Mouse (Mus musculus) spleen, postnatal 36 days (tissue): Measurements from ENCODE around the gene Dot1l.

Experiments
- DNase-seq, 2 experiments: peaks; one replicate each; pipeline ENCODE4 v3.0.0; 2022; ENCODE audit warnings: low spot score in 2 of 2, mixed read lengths in 1 of 2

Gene Dot1l

DNA sequence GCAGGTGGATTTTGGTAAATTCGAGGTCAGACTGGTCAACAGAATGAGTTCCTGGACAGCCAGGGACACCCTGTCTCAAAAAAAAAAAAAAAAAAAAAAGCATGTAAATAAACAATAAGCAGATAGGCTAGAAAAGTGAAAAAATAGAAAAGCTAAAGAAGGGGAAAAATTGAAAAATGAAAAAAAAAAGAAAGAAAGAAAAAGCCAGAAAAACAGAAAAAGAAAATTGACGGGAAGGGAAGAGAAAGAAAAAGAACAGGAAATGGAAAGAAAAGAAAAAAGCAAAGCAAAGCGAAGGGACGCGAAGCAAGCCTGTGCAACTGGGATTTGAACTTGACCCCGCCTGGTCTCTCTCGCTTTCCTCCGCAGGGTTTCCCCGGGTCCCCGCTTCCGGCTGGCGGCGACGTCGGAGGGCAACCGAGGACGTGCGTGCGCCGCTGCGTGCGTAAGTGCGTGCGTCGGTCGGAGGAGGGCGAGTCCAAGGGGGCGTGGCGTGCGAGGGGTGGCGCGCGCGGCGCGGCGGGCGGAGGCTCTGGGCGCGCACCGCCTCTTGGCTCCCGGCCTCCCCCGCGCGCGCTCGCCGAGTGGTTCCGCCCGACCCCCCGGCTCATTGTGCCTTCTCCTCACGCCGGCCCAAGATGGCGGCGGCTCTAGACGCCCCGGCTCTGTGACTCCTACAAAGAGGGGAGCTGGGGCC lies at the start of gene Dot1l:
TSS of gene Dot1l (plus strand) at position 613 of the 697 bp plus-strand sequence.
- peak; percentile 98 to 99 for DNase-seq

DNA sequence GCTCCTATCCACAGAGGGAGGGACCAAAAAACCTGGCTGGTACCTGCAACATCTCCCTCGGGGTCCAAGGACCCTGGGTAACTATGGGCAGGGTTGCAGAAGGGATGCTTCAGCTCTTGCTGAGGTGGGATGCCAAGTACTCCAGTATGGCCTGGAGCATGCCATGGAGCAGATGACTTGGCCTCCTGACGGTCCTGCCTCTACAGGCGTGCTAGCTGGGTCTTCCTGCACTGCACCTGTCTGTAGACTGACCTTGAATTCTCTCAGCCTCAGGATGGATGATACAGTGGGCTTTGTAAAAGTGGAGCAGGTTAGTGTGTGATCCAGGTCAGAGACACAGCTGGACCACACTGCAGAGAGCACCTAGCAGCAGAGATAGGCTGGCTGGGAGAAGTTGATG lies 49.5 kb upstream of the Dot1l start:
- DNase-seq, result no peak

DNA sequence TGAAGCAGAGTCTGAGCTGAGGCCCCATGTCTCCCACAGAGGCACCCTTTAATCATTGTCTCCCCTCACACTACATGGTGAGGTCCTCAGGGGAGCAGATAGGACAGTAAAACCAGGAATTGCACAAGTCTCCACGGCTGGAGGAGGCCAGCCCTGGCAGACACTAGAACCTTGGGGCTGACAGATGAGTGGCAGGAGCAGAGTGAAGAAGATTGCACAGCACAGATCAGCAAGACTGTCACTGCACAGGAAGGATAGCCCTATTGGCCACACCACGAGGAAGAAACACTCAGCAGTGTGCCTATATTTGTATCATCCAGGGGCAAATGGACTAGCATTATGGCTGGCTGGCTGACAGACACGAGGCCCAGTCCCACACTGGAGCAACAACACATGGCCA lies 44.2 kb upstream of the Dot1l start:
- DNase-seq, result no peak

DNA sequence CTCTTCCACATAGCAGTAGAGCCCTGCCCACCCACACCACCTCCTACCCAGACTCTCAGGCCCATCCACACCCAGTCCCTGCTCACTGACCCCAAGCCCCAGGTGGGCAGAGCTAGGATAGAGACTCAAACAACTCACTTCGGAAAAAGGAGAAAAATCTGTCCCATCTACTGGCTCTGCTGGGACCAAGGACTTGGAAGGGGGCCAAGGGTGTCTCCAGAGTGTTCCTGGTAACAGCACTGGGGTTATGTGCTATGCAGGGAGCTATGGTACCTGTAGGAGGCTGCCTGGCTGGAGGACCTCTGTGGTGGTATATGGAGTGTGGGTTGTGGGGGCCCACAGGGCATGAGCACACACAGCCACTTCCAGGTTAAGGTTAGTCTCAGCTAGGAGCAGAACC lies 37.7 kb upstream of the Dot1l start:
- DNase-seq, result no peak

DNA sequence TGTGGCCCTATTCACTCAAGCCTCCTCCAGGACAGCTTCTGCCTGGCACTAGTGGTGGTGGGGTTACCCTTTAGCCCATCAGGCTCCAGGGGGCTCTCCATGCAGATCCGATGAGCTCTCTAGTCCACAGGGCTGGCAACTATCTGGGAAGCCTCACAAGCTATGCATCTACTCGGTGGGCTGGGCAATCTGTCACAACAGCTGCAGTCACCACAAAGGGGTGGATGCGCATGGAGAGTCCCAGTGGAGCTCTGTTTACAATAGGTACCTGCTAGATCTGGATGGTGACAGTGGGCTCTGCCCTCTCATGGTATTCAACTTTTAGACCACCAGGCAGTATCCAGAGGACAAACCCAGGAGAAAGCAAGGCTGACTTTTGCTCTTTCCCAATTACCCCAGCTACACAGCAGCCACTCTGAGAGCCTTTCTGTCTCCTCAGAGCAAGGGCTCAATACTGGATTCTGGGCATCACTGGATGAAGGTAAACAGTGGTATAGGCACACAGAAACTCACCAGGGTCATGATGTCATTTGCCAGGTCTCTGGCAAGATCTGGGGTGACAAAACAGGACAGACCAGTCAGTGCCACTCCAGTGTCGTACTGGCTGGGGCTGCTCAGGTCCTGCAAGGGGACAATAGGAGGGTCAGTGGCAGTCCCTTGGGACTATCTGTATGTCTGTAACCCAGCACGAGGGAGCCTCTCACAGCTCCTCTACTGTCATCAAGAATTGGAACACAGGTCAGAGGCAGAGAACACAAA lies 27.5 kb upstream of the Dot1l start:
- DNase-seq, result no peak

DNA sequence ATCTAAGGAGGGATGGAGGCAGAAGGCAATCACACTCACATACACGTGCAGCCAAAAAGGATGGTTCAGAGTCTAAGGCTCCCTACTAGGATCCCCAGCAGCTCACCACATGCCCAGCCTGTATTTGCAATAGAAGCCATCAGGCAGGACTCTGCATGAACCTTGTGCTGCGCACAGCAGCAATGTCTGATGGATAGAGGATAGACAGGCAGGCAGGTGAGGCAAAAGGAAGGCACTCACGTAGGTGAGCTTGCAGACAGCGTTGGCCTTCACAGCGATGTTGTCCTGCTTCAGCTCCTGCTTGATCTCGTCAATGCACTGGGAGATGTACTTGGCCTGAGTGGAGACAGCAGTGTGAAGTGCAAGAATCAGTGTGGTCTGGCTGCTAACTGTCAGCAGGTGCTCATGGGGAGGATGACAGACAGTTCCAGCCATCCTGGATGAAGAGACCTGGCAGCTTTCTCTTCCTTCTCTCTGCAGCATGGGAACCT lies 22.4 kb upstream of the Dot1l start:
- no peak for DNase-seq

DNA sequence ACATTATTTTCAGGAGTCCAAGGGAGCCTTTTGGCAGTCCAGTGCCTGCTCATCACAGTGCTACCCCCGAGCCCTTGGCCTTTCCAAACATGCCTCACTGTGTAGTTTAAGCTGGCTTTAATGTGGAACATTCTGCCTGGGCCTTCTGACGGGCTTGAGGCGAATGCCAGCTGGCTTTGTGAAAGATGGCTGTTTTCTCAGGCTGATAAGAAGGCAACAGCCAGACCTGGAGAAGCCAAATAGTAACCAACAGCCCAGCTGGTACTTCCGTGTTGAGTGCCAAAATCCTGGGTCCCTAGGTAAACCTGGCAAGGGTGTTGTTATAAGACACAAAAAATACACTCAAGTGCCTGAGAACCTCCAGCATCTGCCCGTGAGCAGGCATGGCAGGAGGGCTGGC lies 18.3 kb upstream of the Dot1l start:
- DNase-seq, result no peak

DNA sequence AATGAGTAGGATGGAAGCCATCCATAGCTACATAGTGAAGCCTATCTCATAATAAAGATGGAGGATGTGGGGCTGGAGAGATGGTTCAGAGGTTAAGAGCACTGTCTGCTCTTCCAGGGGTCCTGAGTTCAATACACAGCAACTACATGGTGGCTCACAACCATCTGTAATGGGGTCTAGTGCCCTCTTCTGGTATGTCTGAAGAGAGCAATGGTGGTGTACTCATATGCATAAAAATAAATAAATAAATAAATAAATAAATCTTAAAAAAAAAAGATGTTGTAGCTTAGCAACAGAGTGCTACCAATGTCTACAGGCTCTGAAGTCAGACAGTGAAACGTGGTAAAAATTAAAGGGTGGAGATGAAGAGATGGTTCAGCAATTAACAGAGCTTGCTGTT lies 16.3 kb upstream of the Dot1l start:
- DNase-seq, result peak in 1 of 2 experiments; percentile 27

DNA sequence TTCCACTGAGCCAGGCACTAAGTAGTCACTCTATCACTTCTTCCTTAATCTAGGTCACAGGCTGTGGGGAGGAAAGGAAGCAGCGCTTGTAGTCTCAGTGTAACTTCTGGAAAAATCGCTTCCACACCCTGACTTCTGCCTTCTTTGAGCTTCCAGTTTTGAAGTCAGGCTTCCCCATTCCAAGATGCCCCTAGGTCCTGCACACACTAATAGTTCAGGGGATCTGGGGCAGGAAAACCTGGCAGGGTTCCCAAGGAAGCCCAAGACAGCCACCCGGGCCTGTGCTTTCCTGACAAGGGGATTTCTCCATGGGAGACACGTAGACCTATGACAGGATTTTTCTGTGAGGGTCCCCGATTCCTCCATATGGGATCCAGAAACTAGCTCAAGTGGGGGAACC lies 13.9 kb upstream of the Dot1l start:
- DNase-seq, result peak in 1 of 2 experiments; percentile 13

DNA sequence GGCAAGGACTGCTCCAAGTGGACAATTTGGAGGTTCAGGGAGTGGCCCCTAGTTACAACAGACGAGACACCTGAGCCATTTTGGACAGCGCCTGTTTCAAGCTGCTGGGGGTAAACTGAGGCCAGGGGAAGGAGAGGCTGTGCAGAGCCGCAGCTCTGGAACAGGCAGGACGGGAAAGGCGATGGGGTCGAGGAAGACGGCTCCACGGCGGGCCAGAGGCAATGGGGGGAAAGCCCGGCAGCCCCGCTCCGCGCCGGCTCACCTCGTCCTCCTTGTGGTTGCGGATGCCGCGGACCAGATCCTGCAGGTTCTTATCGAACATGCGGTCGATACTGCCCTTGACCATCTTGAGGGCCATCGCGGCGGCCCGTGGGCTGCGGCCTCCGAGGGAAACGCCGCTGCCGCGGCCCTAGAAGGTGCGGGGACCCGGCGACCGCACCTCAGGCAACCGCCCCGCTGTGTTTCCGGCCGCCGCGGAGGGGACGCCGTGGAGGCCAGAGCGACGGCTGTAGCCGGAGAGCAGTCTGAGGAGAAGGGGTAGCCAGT lies 13.3 kb upstream of the Dot1l start:
- DNase-seq, result peak in 1 of 2 experiments; percentile 23

DNA sequence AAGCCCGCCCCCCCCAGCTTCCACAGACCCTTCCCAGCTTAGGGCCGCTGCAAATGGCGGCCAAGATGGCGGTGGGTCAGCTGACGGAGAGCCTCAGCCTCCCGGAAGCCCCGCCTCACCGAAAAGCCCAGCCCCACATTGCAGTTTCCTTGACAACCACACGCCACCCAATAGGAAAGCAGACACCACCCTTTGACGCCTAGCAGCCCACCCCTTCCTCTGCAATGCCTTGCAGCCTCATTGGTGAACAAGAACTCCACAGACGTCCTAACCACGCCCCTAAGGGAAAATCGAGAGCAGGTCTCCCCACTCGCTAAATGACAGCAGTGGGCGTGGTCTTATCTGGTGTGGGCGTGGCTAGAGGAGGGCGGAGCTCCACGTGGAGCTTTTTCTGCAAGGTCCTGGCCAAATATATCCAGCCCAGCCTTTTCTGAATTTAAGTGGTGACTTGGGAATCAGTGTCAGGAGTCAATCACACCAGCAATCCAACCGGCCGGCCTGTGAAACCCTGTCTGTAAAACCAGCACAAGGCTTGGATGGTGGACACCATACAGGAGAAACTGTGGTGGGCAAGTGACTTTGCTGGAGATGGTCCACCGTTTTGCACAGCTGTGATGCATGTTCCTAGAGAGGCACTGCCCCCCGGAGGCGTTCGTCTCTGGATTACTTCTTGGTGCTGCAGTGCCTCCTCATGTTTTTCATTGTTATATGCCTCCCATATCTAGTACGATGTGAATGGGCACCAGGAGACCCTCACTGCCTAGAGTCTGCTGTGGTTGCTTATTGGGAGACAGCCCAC lies 12.6 kb upstream of the Dot1l start, which contains the start of gene Ap3d1:
TSS of gene Ap3d1 (minus strand) at position 85 of the 799 bp plus-strand sequence.
- DNase-seq, result peak; percentile 99 to 100

DNA sequence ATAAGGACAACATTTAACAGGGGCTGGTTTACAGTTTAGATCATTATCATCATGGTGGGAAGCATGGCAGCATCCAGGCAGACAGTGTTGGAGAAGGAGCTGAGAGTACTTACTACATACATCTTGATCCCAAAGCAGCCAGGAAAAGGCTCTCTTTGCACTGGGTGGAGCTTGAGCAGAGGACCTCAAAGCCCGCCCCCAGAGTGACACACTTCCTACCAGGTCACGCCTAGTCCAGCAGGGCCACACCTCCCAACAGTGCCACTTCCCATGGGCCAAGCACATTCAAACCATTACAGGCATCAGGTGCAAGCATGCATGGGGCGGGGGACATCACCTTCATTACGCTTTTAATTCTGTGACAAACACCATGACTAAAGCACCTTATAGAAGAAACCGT lies 10.7 kb upstream of the Dot1l start:
- peak; percentile 62 to 67 for DNase-seq

DNA sequence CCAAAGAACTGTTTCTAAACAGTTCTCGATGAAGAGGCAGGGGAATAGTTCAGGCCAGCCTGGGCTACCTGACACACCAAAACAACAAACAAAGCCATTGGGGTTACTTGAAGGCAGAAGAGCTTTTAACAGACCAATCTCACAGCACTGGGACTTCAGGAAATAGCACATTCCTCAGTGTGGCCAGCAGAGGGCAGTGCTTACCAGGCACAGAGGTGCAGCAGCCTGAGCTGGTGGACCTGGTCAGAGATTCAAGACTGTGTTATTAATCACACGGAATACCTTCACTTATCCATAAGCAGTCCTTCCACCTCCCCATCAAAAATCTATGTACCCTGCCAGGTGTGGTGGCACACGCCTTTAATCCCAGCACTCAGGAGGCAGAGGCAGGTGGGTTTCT lies 7.6 kb upstream of the Dot1l start:
- DNase-seq, result peak; percentile 71 to 76

DNA sequence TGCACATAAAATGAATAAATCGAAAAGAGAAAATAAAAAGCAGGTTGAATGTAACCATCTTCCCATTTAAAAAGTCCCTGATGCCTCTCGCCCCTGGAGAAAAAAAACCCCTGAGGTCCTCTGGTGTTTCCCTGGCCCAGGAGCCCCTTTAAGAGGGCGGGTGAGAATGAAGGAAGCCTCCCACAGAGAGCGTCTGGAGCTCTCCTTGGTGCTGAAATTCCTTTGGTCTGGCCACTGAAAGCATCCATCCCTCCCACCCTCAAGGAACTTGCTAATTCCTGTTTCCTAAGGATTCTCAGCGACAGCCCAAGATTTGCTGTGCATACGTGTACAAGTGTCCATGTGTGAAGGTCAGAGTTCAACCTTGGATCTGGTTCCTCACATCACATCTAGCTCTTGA lies 6.4 kb upstream of the Dot1l start:
- DNase-seq, result peak in 1 of 2 experiments; percentile 38

DNA sequence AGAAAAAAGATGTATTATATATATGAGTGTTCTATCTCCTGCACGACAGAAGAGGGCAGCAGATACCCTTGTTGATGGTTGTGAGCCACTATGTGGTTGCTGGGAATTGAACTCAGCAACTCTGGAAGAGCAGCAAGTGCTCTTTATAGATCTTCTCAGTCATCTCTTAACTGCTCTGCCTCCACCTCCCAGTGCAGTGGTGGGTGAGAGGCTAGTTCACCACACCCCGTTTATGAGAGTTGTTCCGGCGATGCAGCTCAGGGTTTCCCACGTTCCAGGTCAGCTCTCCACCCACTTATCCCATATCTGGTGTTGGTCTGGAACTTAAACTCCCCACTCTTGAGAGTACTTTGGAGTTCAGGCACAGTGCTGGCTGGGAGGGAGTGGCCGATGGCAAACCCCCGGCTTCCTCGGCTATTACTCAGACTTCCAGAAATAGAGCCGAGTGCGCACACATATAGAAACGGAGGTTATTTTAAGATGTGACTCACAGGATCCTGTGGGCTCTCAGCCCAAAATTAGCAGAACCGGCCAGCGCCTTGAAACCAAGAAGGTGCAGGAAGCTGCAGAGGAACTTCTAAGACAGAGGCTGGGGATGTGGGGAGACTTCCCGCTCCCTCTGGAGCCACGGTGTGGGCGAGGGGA lies 3.7 kb upstream of the Dot1l start:
- peak; percentile 30 to 31 for DNase-seq

DNA sequence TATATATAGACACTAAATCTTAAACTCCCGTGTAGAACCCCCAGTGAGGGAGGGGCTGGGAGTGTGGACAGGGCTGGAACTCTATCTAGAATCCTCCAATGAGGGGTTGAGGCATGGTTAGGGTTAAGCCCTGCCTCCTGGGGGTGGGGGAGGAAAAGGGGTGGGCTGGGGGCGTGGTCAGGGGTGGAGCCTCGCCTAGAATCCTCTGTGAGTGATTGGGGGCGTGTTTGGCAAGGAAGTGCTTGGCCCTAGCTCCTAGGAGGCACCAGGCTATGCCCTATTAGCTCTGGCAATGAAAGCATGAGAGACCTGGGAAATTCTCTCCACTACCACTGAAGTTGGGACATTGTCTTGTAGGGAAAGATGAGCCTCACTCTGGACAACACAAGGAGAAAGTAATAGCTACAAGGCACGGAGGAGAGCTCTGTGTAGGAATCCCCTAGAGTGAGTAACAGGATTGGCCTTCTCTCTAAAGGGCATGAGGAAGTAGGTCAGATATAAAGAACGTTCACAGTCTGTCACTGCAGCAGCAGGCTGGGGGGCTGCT lies 2.9 kb upstream of the Dot1l start:
- peak; percentile 60 to 67 for DNase-seq

DNA sequence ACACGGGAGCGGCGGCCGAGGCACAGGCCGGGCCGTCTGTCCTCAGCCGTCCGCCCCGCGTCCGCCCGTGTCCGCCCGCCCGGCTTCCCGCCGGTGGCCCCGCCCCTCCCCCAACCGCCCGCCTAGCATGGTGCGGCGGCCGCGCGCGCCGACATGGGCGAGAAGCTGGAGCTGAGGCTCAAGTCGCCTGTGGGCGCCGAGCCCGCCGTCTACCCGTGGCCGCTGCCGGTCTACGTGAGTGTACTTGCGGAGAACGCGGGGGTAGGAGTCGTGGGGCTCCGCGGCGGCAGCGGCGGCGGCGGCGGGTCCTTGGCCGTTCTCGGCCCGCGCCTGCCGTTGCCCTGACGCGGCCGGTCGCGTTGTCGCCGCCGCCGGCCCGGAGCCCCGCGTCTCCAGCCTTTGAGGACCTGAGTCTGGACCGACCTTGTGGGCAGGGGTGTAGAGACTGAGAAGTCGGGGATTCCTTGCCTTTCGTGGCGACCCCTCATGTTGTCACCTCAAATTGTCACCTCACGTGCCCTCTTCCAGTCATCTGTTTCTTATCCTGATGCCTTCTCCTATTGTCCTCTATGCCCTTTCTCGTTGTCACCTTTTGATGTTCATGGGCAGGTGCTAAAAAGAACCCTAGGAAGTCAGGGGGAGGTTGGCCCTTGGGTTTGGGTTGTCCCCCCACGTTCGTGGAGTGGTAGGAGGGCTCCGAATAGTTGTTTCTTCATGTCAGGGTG lies 447 bp downstream of the Dot1l start:
- no peak for DNase-seq

DNA sequence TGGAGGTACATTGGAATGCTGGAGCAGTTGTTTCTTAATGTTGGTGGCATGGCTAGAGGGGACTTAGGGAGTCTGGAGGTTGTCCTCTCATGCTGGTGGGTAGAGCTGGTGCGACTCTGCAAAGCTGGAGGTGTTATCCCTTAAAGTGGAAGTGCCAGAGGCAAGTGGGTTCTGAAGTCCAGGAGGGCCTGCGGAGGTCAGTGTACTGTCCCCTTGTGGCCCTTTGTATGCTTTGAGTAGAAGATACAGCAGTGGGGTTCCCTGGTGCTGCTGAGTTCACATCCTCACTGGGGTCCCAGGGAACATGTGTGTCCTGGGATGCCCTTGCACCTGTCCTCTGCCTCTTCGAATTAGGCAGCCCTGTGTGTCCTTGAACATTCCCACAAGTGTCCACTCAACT lies 1.1 kb downstream of the Dot1l start:
- no peak for DNase-seq

DNA sequence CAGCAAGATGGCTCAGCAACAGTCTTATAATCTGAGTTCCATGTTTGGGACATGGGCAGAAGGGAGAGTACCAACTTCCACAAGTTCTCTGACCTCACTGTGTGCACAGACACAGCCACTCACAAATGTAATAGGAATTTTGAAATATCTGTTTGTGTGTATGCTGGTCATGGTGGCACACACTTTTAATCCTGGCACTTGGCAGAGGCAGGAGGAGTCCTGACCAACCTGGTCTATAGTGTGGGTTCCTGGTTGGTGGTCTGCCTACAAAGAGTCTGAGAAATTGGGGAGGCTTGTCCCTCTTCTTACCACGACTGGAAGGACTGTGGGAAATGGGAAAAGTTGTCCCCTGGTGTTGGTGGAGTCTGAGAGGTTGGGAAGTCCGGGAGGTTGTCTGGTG lies 1.5 kb downstream of the Dot1l start:
- no peak for DNase-seq

DNA sequence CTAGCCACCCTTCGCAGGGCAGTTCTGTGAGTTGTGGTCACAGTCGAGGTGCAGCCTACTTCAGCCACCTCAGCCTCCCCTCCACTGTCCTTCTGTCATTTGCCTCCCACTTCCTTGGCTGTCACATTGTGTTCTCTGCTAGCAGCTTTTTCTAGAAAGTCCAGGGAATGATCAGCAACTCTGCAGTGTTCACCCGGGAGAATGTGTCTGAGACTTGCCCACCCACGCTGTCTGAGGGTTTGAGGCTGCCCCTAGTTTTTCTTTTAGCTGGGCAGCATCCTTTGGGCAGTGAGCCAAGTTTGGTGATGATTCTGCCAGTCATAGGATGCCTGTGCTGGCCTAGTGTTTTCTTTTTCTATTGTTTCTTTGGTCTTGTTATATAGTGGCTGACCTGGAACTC lies 2.0 kb downstream of the Dot1l start:
- no peak for DNase-seq
